Mouse (Mus musculus) embryonic stem cell, embryonic (primary cell): ENCODE measurements around the gene Cp.
"Not testable (repeated sequence)": the region's sequence is repeated elsewhere in the genome, so short reads cannot be mapped to it uniquely, and the experiment has no call there.

ENCODE experiments used
- CTCF ChIA-PET, 4 experiments: fragments of 300-600 bp in 2 of 4; fragments of 350-600 bp in 2 of 4; sonication (Branson Sonifier 250); formaldehyde crosslinking; loops; one replicate each; lab custom pipeline; 2022; ENCODE audit warnings: inconsistent platforms in 2 of 4; lab: Charles Lee
- POLR2A ChIA-PET, 4 experiments: fragments of 300-600 bp in 2 of 4; fragments of 350-600 bp in 2 of 4; sonication (Branson Sonifier 250); formaldehyde crosslinking; loops; one replicate each; lab custom pipeline; 2022; ENCODE audit warnings: antibody characterized with exemption in 4 of 4, inconsistent platforms in 1 of 4; lab: Charles Lee

The Cp gene

GRCm38 (mm10) chr3:20036069-20036468 lies 79.2 kb downstream of the Cp start:
- CTCF ChIA-PET: no interaction called here

GRCm38 (mm10) chr3:20041461-20041860 lies 84.6 kb downstream of the Cp start:
- CTCF ChIA-PET, POLR2A ChIA-PET: not testable (repeated sequence)

More at GRCm38 (mm10) chr3:20036069-20036468, 79.2 kb downstream of the Cp start:
- POLR2A ChIA-PET: interaction anchor here in 3 of 4 experiments (0.6 to 2.7 kb wide), 3 partner anchors 12 to 411 kb away, joined by 4 to 13 read pairs (median 12); no protein-coding TSS in a partner anchor

- POLR2A ChIA-PET, CTCF ChIA-PET: not testable (repeated sequence)
These were observed 87.9 kb downstream of the Cp start for GRCm38 (mm10) chr3:20044736-20045135.

GRCm38 (mm10) chr3:20057306-20058196 lies 100.7 kb downstream of the Cp start, which contains the start of gene Hltf:
Hltf (plus strand) TSS chr3:20057811.
- POLR2A ChIA-PET: interaction anchor here in 3 of 4 experiments (0.5 to 2.4 kb wide), 31 partner anchors 9 to 742 kb away, joined by 3 to 17 read pairs (median 3); partner anchors contain the start of genes Hps3 (in 2 of the 3) and 1700064H15Rik (in 1 of the 3)
- CTCF ChIA-PET: interaction anchor here in 3 of 4 experiments (0.6 to 1.0 kb wide), 3 partner anchors 10 to 812 kb away, joined by 3 to 6 read pairs (median 4); no protein-coding TSS in a partner anchor

- CTCF ChIA-PET: interaction anchor here in 2 of 4 experiments (0.5 to 1.0 kb wide), 2 partner anchors 163 to 192 kb away, joined by 3 to 4 read pairs; no protein-coding TSS in a partner anchor
- POLR2A ChIA-PET: interaction anchor here in 3 of 4 experiments (0.6 to 2.4 kb wide), 20 partner anchors 13 to 743 kb away, joined by 3 to 17 read pairs (median 4); partner anchors contain the start of genes Hps3 (in 2 of the 3) and 1700064H15Rik (in 1 of the 3)
These were observed 101.3 kb downstream of the Cp start for GRCm38 (mm10) chr3:20058197-20058541.
